Mouse (Mus musculus) Patski (cell line): ENCODE measurements around the gene Rab7b. TPM values are rescaled to one million over a fixed set of nuclear protein-coding genes. Genes with fewer than 3 reads are reported as not detected.

Experiments
- ATAC-seq: fragments of 100-300 bp; one replicate; pipeline ENCODE4 v1.8.0; 2021
- CTCF ChIA-PET: fragments of 350-600 bp; sonication (Branson Sonifier 250); formaldehyde crosslinking; loops from one replicate; lab custom pipeline; 2022; ENCODE audit warnings: inconsistent platforms; lab: Charles Lee
- POLR2A ChIA-PET: fragments of 350-600 bp; sonication (Branson Sonifier 250); formaldehyde crosslinking; loops from one replicate; lab custom pipeline; 2022; ENCODE audit warnings: antibody characterized with exemption, inconsistent platforms; lab: Charles Lee
- DNase-seq: peaks from one replicate; pipeline ENCODE4 v3.0.0-alpha.2; 2011; ENCODE audit warnings: low read depth, low spot score
- H3K27me3 ChIP-seq: fragments of 371-371 bp; one replicate; pipeline ENCODE4 v1.5.1; 2021
- CTCF ChIP-seq: fragments of 100-300 bp; IDR thresholded peaks from one replicate; pipeline ENCODE4 v1.5.1; 2021
- in situ Hi-C: fragments of 300-500 bp; cut with MboI; formaldehyde crosslinking; loops from 3 replicates; pipeline ENCODE4 v1.11.1; 2018; ENCODE audit warnings: low pct_unique_long_range_greater_than_20kb, mixed read lengths
- polyA plus RNA-seq: library from polyadenylated mRNA; unstranded; gene quantifications from one replicate; pipeline ENCODE4 v1.2.3, GENCODE M21; 2021

Gene Rab7b
- polyA plus RNA-seq, 1 experiment from 2014 or later = 0.82 TPM

DNA sequence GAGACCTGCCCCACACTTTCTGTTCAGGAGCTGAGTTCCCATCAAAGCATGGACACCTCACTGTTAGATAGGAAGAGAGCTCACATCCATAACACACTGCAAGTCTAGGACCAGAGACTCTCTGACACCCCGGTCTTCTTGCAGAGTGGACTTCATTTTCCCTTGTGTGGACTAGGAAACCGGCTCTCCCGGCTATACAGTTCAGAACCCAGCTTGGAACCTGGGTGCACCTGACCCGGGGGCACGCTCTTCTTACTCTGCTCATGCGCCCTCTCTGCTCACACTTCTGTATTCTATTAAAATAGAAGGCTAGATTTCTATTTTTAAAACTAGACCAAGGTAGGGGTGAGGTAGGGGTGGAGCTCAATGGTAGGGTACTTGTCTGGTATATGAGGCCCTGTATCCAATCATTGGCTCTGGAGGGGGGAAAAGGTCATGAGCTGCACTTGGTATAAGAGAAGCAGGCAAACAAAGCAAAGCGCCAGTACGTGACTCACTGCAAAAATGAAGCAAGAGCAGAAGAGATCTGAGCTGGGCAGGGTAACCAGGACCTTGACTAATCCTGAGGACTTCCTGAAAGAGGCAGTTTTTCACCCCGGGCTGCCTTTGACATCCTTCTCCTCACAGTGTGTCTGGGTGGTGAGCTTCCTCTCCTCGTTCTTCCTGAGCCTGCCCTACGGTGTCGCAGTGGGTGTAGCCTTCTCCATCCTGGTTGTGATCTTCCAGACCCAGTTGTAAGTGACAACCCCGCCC, 72.8 kb downstream of the Rab7b start:
- DNase-seq (no peak), ATAC-seq (no peak)
- no peak for TF ChIP-seq CTCF
- peaks cover 8% of the 10 kb centered on the region for H3K27me3 ChIP-seq
- CTCF ChIA-PET = interaction anchor here (5.9 kb wide), 1 partner anchor 48 kb away, joined by 55 read pairs; no protein-coding TSS in a partner anchor
- POLR2A ChIA-PET = no interaction called here
- in situ Hi-C loops = no loop called here

- in situ Hi-C loops = no loop called here
- DNase-seq = no peak
- H3K27me3 ChIP-seq = peaks cover 10% of the 10 kb centered on the region
- no peak for TF ChIP-seq CTCF
- no peak for ATAC-seq
- POLR2A ChIA-PET = interaction anchor here (1.3 kb wide), 1 partner anchor 51 kb away, joined by 3 read pairs; no protein-coding TSS in a partner anchor
- CTCF ChIA-PET = interaction anchor here (0.9 to 5.9 kb wide), 4 partner anchors 9 to 55 kb away, joined by 3 to 55 read pairs (median 4); no protein-coding TSS in a partner anchor
Observed at GRCm38 (mm10) chr1:131763683-131764082, 75.2 kb downstream of the Rab7b start.

- in situ Hi-C loops = loop anchor here (5.0 kb wide), 1 partner anchor 47 kb away; no protein-coding TSS in a partner anchor
- H3K27me3 ChIP-seq = peaks cover 19% of the 10 kb centered on the region
- TF ChIP-seq CTCF = no peak
- ATAC-seq (no peak), DNase-seq (no peak)
- POLR2A ChIA-PET = interaction anchor here (1.3 kb wide), 1 partner anchor 52 kb away, joined by 3 read pairs; no protein-coding TSS in a partner anchor
- CTCF ChIA-PET = interaction anchor here (1.5 to 5.9 kb wide), 3 partner anchors 10 to 56 kb away, joined by 3 to 55 read pairs (median 4); no protein-coding TSS in a partner anchor
Observed at GRCm38 (mm10) chr1:131764581-131765338, 76.3 kb downstream of the Rab7b start.

Other genes with a start within 250 kb of the Rab7b start
- 29.4 TPM for gene Srgap2, start 161.3 kb upstream of the Rab7b start, polyA plus RNA-seq
- 2.3 TPM for gene Fam72a, start 160.8 kb upstream of the Rab7b start, polyA plus RNA-seq
- gene Avpr1b, start 89.5 kb upstream of the Rab7b start, polyA plus RNA-seq = not detected
- gene Ctse, start 50.4 kb upstream of the Rab7b start, polyA plus RNA-seq = not detected
- 0.01 TPM for gene Slc26a9, start 55.3 kb downstream of the Rab7b start, polyA plus RNA-seq
- gene Pm20d1, start 108.7 kb downstream of the Rab7b start, polyA plus RNA-seq = not detected
- 25.8 TPM for gene Slc41a1, start 138.8 kb downstream of the Rab7b start, polyA plus RNA-seq
- gene Rab29, start 178.5 kb downstream of the Rab7b start, polyA plus RNA-seq = 12.9 TPM
- 37.8 TPM for gene Nucks1, start 221.8 kb downstream of the Rab7b start, polyA plus RNA-seq